Mouse (Mus musculus) liver, embryonic 11.5 days (tissue): Measurements from ENCODE around the gene Sun2. TPM values are rescaled to one million over a fixed set of nuclear protein-coding genes. Genes with fewer than 3 reads are reported as not detected.

Experiments used
- ATAC-seq: fragments of 200-750 bp; cut with Nextera tagmentation; replicated peaks from 2 replicates; pipeline ENCODE4 v1.8.0; 2017; ENCODE audit warnings: moderate number of reproducible peaks, mild to moderate bottlenecking, moderate TSS enrichment, moderate library complexity; ENCODE audit not compliant: low FRiP score
- DNase-seq: peaks from one replicate; pipeline ENCODE4 v3.0.0-alpha.2; 2017; ENCODE audit warnings: low spot score
- H3K27ac ChIP-seq: fragments of 300-500 bp; sonication (generic); 2 replicates; pipeline ENCODE4 v1.5.1; 2014; ENCODE audit warnings: mild to moderate bottlenecking, low read depth, low read length, control low read depth
- H3K27me3 ChIP-seq: fragments of 300-500 bp; sonication (generic); replicated peaks from 2 replicates; pipeline ENCODE4 v1.6.1; 2014; ENCODE audit warnings: low read length, mixed read lengths; ENCODE audit not compliant: control insufficient read depth, insufficient read depth
- H3K36me3 ChIP-seq: fragments of 300-500 bp; sonication (generic); 2 replicates; pipeline ENCODE4 v1.6.1; 2014; ENCODE audit warnings: mild to moderate bottlenecking, low read length, moderate library complexity, mixed read lengths; ENCODE audit not compliant: control insufficient read depth, insufficient read depth
- H3K4me1 ChIP-seq: fragments of 300-500 bp; sonication (generic); replicated peaks from 2 replicates; pipeline ENCODE4 v1.6.1; 2014; ENCODE audit warnings: low read length, mixed read lengths; ENCODE audit not compliant: control insufficient read depth, insufficient read depth
- H3K4me2 ChIP-seq: fragments of 300-500 bp; sonication (generic); 2 replicates; pipeline ENCODE4 v1.6.1; 2014; ENCODE audit warnings: mild to moderate bottlenecking, control low read depth, moderate library complexity
- H3K4me3 ChIP-seq: fragments of 300-500 bp; sonication (generic); 2 replicates; pipeline ENCODE4 v1.5.1; 2014; ENCODE audit warnings: low read depth, low read length, control low read depth
- H3K9ac ChIP-seq: fragments of 300-500 bp; sonication (generic); 2 replicates; pipeline ENCODE4 v1.6.1; 2014; ENCODE audit warnings: low read depth, low read length, control low read depth
- H3K9me3 ChIP-seq: fragments of 300-500 bp; sonication (generic); 2 replicates; pipeline ENCODE4 v1.6.1; 2016; ENCODE audit warnings: low read length, inconsistent platforms, mixed read lengths; ENCODE audit not compliant: control insufficient read depth
- WGBS: fragments of 180-500 bp; shearing (Covaris S2); extraction: QIAGEN DNeasy Blood & Tissue Kit; methylation state at CpG from one replicate; pipeline ENCODE4 v1.1.7; 2014; 5-methylcytosine and 5-hydroxymethylcytosine counted together
- polyA plus RNA-seq: library from polyadenylated mRNA; unstranded; fragments of >200 nt; fragmentation: Nextera tagmentation; extraction: Ambion mirVana; gene quantifications from 2 replicates; pipeline ENCODE4 v1.2.1, GENCODE M21; 2014

The Sun2 gene
- polyA plus RNA-seq, 1 experiment from 2014 or later, result 2.2 TPM

DNA sequence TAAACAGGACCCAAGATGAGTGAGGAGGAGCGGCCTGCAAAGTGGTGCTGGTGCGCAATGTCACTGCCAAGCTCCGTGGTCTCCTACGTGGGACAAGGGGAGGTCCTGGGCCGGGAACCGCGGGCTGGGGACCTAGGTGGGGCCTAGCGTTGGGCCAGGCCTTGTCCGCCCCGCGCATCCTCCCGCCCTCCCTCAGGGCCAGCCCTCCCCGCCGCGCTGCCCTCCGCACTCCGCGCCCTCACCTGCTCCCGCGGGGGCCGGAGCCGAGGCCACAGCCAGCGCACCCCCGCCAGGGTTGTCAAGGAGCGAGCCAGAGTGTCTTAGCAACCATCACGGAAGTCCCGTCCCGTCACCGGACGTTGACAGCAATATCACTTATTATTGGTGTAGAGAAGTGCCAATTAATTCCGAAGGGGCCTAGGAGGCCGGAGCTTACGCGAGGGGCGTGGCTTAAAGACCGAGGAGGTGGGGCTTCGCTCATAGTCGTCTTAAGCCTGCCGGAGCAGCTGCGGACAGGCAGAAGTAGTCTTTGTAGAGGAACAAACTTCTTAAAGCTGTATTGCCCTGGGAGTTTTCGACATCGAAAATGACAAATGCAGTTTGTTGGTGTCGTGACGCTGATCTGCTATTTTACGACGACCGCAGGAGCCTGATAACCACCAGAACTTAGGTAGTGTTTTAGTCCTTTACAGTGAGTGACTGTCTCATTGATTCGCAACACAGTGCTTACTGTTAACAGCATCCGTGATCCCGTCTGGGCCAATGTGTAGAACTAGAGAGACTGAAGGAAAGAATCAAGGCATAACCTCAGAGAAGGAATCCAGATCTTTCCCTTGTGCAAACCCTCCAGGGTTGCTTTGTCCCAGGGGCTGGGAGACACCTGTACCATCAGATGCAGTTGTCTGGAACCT is 32.0 kb upstream of the Sun2 start:
- Histone ChIP-seq H3K9ac (peak overlapping the region; percentile 73), H3K36me3 (no peaks in the 10 kb centered on the region), H3K27ac (peak overlapping the region; percentile 16; the same call in 1 of the 2 replicates), H3K4me3 (peak overlapping the region; percentile 80), H3K27me3 (no peaks in the 10 kb centered on the region; the same call in 1 of the 2 replicates), H3K4me1 (peaks cover 3% of the 10 kb centered on the region; the same call in 1 of the 2 replicates), H3K4me2 (peak overlapping the region; percentile 72), H3K9me3 (no peaks in the 10 kb centered on the region)
- DNase-seq (peak; percentile 87), ATAC-seq (peak; percentile 99)
- WGBS, result under 1% methylated on average over 49 of the region's 50 CpGs

- H3K4me1 ChIP-seq, result peaks cover 3% of the 10 kb centered on the region; the same call in 1 of the 2 replicates
- WGBS, result 80% methylated on average over 21 of the region's 21 CpGs
- no peak for ATAC-seq
Measured at GRCm38 (mm10) chr15:79770629-79771240, 28.4 kb upstream of the Sun2 start.

GRCm38 (mm10) chr15:79768302-79768701 is 26.0 kb upstream of the Sun2 start:
- no peak overlapping the region for H3K27ac ChIP-seq
- H3K27me3 ChIP-seq, result no peaks in the 10 kb centered on the region
- ATAC-seq (no peak), DNase-seq (no peak)
- no peak overlapping the region for H3K4me2 ChIP-seq
- H3K9ac ChIP-seq, result no peak overlapping the region
- no peaks in the 10 kb centered on the region; the same call in 1 of the 2 replicates for H3K36me3 ChIP-seq
- 50% methylated on average over 6 of the region's 6 CpGs for WGBS
- no peaks in the 10 kb centered on the region for H3K4me1 ChIP-seq
- H3K9me3 ChIP-seq, result no peaks in the 10 kb centered on the region
- H3K4me3 ChIP-seq, result no peak overlapping the region

More at GRCm38 (mm10) chr15:79770629-79771240, 28.4 kb upstream of the Sun2 start:
- Histone ChIP-seq H3K4me2 (no peak overlapping the region), H3K36me3 (no peaks in the 10 kb centered on the region), H3K27ac (no peak overlapping the region), H3K4me3 (no peak overlapping the region), H3K9me3 (no peaks in the 10 kb centered on the region), H3K9ac (no peak overlapping the region), H3K27me3 (no peaks in the 10 kb centered on the region)
- DNase-seq, result no peak

- Histone ChIP-seq H3K9ac (no peak overlapping the region), H3K4me1 (no peaks in the 10 kb centered on the region), H3K4me2 (no peak overlapping the region), H3K36me3 (no peaks in the 10 kb centered on the region; the same call in 1 of the 2 replicates), H3K9me3 (no peaks in the 10 kb centered on the region), H3K4me3 (no peak overlapping the region), H3K27ac (no peak overlapping the region), H3K27me3 (no peaks in the 10 kb centered on the region)
- ATAC-seq (no peak), DNase-seq (no peak)
- WGBS, result 78% methylated on average over 16 of the region's 16 CpGs
Measured at GRCm38 (mm10) chr15:79767327-79767961, 25.1 kb upstream of the Sun2 start.

DNA sequence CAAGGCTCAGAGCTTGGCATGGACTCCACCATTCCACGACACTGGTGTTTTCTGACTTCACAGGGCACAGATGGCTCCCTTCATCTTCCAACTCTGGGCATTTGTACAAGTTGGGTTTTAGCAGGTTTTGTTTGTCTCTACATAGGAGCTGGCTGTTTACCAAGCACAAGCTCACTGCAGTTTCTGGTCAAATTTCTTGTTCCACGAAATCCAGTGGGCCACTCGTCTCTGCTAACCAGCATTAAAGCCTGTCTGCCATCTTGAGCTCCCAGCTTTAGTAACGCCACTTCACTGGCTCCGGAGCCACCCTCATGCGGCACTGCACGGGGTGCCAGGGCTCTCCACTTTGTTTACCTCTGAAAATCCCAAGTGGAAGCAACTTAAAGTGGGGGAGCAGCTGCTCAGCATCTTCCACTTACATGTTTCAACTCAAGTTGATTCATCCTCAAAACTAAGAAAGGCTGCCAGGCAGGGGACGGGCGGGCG is 24.3 kb upstream of the Sun2 start:
- no peak overlapping the region for H3K9ac ChIP-seq
- no peak overlapping the region for H3K4me2 ChIP-seq
- no peaks in the 10 kb centered on the region; the same call in 1 of the 2 replicates for H3K36me3 ChIP-seq
- DNase-seq (no peak), ATAC-seq (no peak)
- WGBS, result 88% methylated on average over 10 of the region's 10 CpGs
- no peaks in the 10 kb centered on the region for H3K4me1 ChIP-seq
- H3K9me3 ChIP-seq, result no peaks in the 10 kb centered on the region
- no peak overlapping the region for H3K4me3 ChIP-seq
- H3K27me3 ChIP-seq, result no peaks in the 10 kb centered on the region
- H3K27ac ChIP-seq, result no peak overlapping the region

DNA sequence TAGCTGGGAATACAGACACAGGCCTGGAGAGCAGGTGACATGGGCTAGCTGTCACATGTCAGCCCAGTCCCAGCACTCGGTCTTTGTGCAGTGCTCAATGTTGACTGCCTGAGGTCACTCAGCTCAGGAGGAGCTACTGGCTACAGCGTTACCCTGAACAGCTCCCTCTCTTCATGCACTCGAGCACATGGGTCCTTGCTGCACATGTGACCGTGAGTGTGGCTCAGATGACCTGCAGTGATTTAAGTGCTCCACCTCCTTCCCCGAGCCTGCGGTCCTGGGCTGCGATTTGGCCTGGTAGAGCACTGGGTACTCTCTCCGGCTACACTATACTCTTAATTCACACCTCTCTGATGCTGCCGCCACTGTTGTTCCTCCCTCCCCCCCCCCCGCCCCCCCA is 23.8 kb upstream of the Sun2 start:
- Histone ChIP-seq H3K27ac (no peak overlapping the region), H3K9ac (no peak overlapping the region), H3K4me2 (no peak overlapping the region), H3K4me1 (no peaks in the 10 kb centered on the region), H3K36me3 (no peaks in the 10 kb centered on the region; the same call in 1 of the 2 replicates), H3K9me3 (no peaks in the 10 kb centered on the region), H3K27me3 (no peaks in the 10 kb centered on the region), H3K4me3 (no peak overlapping the region)
- ATAC-seq (no peak), DNase-seq (no peak)
- 73% methylated on average over 10 of the region's 10 CpGs for WGBS

- Histone ChIP-seq H3K4me3 (no peak overlapping the region), H3K9ac (no peak overlapping the region), H3K4me2 (no peak overlapping the region), H3K36me3 (no peaks in the 10 kb centered on the region; the same call in 1 of the 2 replicates), H3K27me3 (no peaks in the 10 kb centered on the region), H3K9me3 (no peaks in the 10 kb centered on the region), H3K4me1 (no peaks in the 10 kb centered on the region), H3K27ac (no peak overlapping the region)
- no peak for ATAC-seq
- no peak for DNase-seq
- WGBS, result 81% methylated on average over 2 of the region's 2 CpGs
Measured at GRCm38 (mm10) chr15:79765361-79765760, 23.0 kb upstream of the Sun2 start.

DNA sequence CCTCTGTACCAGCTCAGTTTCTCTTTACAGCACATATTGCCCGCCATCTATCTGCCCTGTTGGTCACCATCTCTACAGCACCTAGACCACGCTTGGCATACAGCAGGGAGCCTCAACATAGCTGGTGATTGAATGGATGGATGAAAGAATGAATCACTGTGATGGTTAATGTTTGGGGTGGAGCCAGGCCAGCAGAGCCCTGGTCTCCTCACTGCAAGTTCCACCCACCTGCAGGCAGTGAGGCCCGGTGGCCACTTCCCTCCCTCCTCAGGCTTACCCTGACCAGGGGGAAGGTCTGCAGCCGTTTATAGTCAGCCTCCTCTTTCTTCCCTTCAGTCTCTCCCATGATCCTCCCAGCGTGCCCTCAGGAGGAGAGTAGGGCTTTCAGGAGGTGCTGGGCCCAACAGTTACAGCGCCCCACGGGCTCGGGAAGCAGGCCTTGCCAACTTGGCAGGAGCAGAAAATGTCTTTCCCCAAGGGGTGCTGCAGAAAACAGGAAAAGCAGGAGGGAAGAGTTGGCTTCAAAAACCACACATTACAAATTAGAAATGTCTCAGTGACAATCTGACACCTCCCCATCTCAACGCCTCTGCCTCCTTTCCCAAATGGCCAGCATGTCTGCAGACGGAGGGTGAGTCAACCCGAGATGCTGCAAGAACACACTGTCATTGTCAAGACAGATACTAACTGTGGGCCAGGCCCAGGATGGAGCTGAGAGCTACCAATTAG is 22.4 kb upstream of the Sun2 start:
- Histone ChIP-seq H3K27me3 (no peaks in the 10 kb centered on the region), H3K36me3 (no peaks in the 10 kb centered on the region; the same call in 1 of the 2 replicates), H3K4me2 (no peak overlapping the region), H3K9ac (no peak overlapping the region), H3K9me3 (no peaks in the 10 kb centered on the region), H3K4me1 (no peaks in the 10 kb centered on the region), H3K4me3 (no peak overlapping the region), H3K27ac (no peak overlapping the region)
- WGBS, result 82% methylated on average over 11 of the region's 11 CpGs
- DNase-seq, result no peak
- no peak for ATAC-seq
